Mouse (Mus musculus): ENCODE data around the gene Cldn14.

Gene Cldn14

DNA sequence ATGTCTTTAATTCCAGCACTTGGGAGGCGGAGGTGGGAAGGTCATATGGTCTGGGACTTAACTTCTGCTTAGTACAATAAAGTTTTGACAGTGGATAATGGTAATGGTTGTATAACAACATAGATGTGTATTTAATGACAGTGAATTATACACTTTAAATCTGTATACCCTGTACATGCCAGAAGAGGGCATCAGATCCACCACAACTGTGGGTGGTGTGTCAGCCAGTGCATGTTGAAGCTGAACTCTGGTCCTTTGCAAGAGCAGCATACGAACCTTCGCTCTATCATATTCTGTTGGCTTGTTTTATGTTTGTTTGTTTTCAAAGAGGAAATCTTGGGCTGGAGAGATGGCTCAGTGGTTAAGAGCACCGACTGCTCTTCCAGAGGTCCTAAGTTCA is 61.2 kb downstream of the Cldn14 start:
- no peak for DNase-seq (ENCODE audit: low spot score in 2 of 2)

DNA sequence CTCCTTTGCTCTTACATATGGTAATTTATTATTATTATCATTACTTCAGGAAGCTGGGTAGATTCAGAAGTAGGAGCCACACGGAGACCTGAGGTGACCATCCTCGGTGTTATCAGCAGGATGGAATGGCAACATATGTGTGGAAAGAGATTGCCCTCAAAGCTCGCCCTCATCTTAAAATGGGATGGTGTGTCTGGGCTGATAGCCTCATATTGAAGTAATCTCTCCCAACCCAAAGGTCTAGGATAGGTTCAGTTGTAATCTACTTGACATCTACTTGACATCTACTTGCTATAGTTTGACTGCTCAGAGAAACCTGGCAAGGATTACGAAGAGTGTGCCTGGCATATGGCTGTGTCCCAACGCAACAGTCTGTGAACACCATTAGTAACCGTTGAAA is 64.3 kb downstream of the Cldn14 start:
- no peak for DNase-seq (ENCODE audit: low spot score in 2 of 2)

- no peak for DNase-seq (ENCODE audit: low spot score in 2 of 2)
Measured at GRCm38 (mm10) chr16:93942796-93943502, 65.7 kb downstream of the Cldn14 start.

DNA sequence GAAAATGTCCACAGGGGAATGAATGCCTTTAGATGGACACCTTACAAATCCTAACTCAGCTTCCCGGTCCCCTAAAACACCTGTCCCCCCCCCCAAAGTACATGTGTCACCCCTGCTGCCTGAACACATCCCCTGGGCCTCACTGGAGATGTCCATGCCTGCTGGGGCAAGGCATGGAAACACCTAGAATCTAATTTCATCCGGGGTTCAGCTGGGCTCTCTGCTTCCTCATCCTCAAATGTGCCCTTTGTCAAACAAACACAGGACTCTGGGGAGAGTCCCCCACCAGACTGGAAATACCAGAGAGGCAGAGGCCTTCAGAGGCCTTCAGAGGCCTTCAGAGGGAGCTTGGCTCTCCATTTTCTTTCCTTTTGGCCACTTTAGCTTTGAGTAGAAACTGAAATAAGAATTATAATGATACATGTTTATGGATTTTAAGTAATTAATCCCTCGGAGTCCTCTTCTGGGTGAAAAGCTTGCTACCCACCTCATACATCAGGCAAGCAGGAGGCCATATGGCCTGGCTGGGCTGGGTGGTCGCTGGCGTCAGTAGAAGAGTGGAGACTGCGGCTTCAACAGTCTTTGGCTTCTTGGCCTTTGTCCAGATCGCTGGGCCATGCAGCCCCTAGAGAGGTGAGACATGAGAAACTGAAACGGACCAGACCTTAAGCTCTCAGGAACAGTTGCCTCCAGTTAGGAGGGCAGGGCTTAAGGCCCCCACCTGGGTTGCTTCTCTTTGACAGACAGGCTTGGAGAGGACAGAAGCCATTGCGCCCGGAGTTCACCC is 66.7 kb downstream of the Cldn14 start:
- peak in 1 of 2 experiments; percentile 42 for DNase-seq (ENCODE audit: low spot score in 2 of 2)

DNA sequence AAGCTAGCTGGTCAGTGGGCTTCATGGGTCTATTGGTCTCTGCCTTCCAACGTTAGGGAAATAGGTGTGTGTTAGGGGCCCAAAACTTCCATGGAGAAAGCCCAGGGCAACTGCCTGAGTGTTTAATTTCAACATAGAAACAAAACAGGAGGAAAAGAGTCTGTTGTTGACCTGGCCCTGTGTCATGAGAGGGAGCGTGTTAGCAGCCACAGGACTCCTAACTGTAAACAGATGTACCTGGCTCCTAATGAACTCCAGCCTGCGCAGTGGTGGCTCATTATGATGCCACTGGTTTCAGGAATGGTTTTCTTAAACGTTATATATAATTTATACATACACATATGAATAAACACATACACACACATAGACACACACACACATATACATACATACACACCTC is 68.7 kb downstream of the Cldn14 start:
- no peak for DNase-seq (ENCODE audit: low spot score in 2 of 2)

DNA sequence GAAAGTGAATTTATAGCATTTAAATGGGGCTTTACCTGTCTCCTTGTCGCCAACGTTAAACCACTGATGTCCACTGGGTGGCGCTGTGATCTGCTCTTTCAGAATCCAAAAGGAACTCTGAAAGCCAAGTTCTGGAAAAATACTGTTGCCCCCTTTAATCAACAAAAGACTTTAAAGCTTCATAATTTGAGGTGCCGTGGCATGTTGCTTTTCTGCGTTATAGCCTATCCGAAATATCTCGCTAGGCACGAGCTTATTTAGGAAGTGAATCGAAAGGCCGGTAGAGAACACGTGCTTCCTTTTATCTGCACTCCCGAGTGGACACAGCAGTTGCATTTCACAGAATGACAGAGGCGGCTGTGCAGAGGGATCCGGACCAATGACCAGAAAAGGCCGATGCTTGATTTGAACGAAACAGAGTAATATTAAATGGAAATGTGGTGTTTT is 70.2 kb downstream of the Cldn14 start:
- peak; percentile 69 to 83 for DNase-seq (ENCODE audit: low spot score in 2 of 2)

- DNase-seq (ENCODE audit: low spot score in 2 of 2) = no peak
Measured at GRCm38 (mm10) chr16:93935009-93935408, 73.6 kb downstream of the Cldn14 start.

DNA sequence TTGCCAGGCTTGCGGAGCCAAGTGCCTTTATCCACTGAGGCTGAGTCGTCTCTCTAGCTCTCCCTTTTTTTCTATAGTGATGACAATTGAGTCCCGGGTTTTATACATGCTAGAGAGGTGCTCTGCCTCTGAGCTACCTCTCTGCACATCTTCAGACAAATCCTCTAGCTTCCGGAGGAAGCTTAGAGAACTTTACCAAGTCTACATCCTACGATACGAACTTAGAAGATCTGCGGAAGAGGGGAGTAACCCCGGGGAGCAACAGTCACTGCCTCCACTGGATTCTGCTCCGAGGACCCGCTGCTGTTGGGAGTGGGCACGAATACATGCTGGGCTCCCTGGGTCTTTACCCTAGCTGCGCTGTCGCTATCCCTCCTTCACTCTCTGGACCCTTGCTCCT is 74.0 kb downstream of the Cldn14 start:
- no peak for DNase-seq (ENCODE audit: low spot score in 2 of 2)

DNA sequence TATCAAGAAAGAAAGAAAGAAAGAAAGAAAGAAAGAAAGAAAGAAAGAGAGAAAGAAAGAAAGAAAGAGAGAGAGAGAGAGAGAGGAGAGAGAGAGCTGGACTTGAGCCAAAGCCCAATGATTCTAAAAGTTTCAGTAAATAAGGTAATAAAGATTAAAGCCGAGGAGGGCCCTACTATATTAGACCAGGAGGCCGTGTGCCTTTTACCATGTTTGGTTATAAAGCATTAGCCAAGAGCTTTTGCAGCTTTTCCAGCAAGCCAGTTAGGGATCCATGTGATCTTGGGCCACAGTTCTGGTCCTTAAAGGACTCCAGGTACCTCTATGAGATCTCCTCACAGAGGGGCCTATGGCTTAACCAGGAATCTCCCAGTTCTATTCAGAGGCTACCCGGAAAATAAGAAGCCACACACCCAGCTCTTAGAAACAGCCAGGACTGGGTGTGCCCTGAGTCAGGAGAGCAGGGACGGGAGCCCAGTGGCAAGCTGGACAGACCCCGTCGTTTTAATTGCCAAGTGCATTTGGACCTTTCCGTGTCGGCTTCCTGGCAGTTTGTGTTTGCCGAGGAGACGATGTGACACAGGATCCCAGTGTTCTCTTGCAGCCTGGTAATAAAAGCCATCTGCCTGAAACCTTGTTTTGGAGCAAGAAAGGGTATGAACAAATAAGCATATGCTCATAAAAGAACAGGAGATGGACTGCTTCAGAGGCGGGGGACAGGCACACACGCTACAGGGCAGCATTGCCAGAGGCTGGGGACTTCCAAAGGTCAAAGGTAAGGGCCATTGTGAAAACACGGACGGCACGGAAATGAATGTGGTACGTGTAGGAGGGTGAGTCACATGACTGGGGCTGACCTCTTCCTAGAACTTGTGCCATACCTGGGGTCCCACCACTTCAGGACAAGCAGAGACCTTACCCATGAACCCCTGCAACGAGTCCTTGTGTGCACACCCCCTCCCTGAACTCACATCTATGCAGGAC is 76.2 kb downstream of the Cldn14 start:
- DNase-seq (ENCODE audit: low spot score in 2 of 2) = no peak

DNA sequence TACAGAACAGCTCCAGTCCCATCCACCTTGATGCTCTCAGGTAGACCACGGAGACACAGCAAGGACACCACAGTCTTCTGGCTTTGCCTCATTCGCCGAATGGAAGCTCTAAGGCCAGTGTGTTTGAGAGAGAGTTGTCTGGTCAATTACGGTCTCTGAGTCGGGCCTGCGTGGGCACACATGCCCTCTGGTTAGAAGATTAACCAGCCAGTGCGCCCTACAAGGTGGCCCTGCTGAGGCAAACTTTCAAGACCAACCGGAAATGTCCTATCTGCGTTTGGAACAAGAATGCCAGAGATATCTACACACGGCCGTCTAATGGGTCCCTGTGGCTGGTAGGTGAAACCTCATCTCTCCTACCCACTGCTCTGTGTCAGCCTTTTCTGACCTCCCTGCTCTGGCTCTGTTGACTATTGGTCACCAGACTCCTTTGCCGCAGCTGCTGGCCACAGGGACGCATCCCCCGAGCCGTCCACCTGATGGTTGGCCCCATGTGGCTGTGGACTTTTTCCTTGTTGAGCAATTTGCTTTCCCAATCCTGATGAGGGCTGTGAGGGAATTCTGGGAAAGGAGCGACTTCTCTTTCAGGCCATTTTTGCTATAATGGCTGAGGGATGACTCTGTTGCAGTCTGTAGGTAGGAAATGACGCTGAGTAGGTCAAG is 79.1 kb downstream of the Cldn14 start:
- DNase-seq (ENCODE audit: low spot score in 2 of 2) = no peak

GRCm38 (mm10) chr16:93925684-93926247 is 82.9 kb downstream of the Cldn14 start:
- DNase-seq (ENCODE audit: low spot score in 2 of 2) = no peak

- DNase-seq (ENCODE audit: low spot score in 2 of 2) = no peak
Measured at GRCm38 (mm10) chr16:93923788-93924187, 84.8 kb downstream of the Cldn14 start.

GRCm38 (mm10) chr16:93922835-93923389 is 85.7 kb downstream of the Cldn14 start:
- no peak for DNase-seq (ENCODE audit: low spot score in 2 of 2)

- DNase-seq (ENCODE audit: low spot score in 2 of 2) = no peak
Measured at GRCm38 (mm10) chr16:93920673-93921072, 88.0 kb downstream of the Cldn14 start.

- no peak for DNase-seq (ENCODE audit: low spot score in 2 of 2)
Measured at GRCm38 (mm10) chr16:93919189-93919588, 89.4 kb downstream of the Cldn14 start.

- no peak for DNase-seq (ENCODE audit: low spot score in 2 of 2)
Measured at GRCm38 (mm10) chr16:93918679-93919060, 90.0 kb downstream of the Cldn14 start.

DNA sequence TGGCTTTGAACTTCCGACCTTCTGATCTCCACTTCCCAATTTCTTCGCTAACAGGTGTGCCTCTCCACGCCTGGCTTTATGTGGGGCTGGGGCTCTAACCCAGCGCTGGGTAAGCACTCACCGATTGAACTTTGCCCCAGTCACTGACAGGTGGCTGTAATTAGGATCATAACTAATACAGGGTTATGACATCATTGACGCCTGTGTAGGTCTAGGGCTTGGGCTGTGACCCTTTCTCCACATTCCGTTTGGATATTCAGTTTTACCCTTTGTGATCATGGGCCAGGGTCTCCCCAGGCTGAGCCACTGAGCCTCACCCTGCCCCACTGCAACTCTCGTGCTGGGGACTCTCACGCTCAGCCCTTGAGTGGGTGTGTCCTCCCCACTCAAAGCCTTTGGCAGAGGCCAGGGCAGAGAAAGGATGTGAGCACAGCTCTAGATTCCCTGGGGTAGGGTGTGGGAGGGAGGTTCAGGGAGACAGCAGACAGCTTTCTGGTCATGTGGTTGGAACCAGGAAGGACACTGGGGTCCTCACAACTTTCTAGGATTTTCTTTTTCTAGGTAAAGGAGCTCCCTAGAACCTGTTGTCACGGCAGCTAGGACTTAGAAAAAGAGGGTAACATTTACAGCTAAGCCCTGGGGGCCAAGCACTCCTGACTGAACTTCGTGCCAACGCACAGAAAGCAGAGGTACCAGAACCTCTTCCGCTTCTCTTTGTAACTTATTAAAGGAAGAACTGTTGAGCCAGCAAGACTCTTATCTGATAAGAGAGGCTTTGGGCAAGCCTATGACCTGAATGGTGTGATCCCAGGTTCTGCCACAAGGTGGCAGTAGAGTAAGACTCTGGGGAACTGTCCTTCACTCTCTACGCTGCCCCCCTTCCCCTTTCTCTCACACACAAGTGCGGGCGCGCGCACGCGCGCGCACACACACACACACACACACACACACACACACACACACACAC is 90.6 kb downstream of the Cldn14 start:
- peak; percentile 89 for DNase-seq (ENCODE audit: low spot score in 2 of 2)

DNA sequence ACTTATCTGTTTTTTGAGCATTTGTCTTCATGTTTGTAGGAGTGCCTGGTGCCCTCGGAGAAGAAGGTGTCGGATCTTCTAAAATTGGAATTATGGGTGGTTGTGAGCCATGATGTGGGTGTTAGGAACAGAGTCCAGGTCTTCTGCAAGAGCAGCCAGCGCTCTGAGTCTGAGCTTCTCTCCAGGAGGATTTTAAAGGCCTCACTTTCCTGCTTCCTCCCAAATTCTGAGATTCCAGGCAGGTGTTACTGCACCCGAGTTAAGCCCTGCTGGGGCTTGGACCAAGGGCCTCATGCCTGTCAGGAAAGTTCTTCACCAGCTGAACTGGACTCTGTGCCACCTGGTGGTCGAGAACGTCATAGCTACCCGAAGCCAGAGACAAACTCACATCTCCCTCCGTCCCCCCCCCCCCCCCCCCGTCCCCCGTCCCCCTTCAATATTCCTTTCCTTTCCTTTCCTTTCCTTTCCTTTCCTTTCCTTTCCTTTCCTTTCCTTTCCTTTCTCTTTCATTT is 93.2 kb downstream of the Cldn14 start:
- DNase-seq (ENCODE audit: low spot score in 2 of 2) = peak in 1 of 2 experiments; percentile 35

DNA sequence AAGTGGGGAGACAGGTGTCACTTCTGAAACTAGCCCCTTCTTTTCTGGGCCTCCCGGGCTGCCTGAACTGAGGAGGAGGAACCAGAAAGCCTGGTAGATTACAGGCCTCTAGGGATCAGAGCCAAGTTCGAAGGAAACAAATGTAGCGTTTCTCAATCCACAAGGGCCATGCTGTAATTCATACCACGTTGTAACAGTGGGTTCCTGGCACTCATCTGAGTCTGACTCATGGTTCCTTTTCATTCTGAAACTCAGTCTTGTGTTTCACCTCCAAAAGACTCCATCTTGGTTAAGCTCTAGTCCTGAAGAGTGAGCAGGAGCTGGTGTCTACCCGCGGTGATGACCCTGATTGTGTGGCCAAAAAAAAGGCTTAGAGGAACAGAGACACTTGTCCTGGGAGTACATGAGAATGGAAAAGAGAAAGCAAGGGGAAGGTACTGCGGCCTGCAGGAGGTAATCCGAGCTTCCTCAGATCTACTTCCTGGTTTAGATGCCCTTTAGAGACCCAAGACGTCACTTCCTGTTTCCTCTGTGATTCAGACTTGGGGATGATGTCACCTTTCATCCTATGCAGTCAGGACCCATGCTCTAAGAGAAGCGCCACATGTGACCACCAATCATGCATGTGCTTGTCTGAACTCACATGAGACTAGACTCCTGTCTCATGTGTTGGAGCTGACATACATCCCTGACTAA is 94.6 kb downstream of the Cldn14 start:
- no peak for DNase-seq (ENCODE audit: low spot score in 2 of 2)
